Mouse (Mus musculus) small intestine, adult 2 months (tissue): ENCODE measurements at regions not wholly inside any gene's neighbourhood (a gene's known extent, or its start where the extent isn't known, plus 50 kb on each side); places are given as distances from the start of the nearest gene placed in this dataset.

Experiments used
- CTCF ChIP-seq: fragments of 200-500 bp; IDR thresholded peaks from 2 replicates; pipeline ENCODE4 v1.5.1; 2012; ENCODE audit warnings: low read depth, mild to moderate bottlenecking, control low read depth, inconsistent platforms, low read length, moderate library complexity, mixed read lengths; ENCODE audit not compliant: insufficient replicate concordance, insufficient read length; ENCODE audit errors: extremely low read depth
- POLR2A ChIP-seq: fragments of 200-500 bp; IDR thresholded peaks from 2 replicates; pipeline ENCODE4 v1.6.1; 2012; ENCODE audit warnings: low read depth, mild to moderate bottlenecking, control low read depth, inconsistent platforms, low read length, moderate library complexity

GRCm38 (mm10) chr8:18528120-18528519 lies 449.9 kb downstream of the Defb40 start:
- TF ChIP-seq CTCF, result no peak
- no peak for TF ChIP-seq POLR2A
